Mouse (Mus musculus): ENCODE data around the gene Gpr19. TPM values are rescaled to one million over a fixed set of nuclear protein-coding genes. Genes with fewer than 3 reads are reported as not detected.

Gpr19 gene
- polyA plus RNA-seq, 1 experiment from 2014 or later = 9.1 TPM

DNA sequence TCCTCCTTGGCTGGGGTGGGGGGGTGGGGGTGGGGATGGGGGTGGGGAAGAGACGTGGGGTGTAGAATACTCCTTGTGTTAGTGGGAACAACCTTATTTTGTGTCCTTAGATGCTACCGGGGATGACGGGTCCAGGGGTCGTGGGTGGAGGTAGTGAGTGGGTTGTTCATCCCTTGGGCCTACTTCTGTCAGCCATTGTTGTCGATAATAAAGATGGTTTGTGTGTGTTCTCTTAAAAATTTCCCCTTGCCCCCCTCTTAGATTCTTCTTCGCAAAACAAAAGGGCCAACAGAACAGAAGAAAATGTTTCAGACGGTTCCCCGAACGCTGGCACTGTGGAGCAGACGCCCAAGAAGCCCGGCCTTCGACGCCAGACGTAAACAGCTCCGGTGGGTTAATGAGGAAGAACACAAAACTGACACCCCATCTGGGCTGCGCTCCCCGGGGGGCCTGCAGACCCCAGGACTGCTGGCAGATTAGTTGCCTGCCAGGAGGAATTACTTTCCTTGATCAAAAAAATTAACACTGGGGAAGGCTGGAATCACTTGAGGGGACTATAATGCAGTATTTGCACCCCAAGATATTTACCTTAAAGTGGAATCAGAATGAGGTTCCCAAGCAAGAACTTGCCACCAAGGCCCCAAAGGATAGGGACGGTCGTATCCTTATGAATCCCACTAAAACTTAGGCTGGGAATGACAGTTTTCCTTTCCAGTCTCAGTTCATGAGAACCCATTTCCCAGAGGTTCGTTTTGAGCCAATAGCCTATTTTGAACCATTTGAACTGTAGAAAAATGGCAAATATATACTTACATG lies 23.5 kb upstream of the Gpr19 start:
- no peak for ATAC-seq (ENCODE audit: insufficient number of reproducible peaks, insufficient read depth, low FRiP score, low read depth)
- WGBS = 6% methylated on average over 20 of the region's 20 CpGs
- Histone ChIP-seq H3K4me1 (ENCODE audit: control insufficient read depth in 2 of 2, insufficient read depth in 2 of 2, low read length in 2 of 2) (peaks cover 8 to 26% of the 10 kb centered on the region in 2 experiments), H3K9ac (ENCODE audit: low read length) (peak overlapping the region; percentile 98), H3K4me3 (ENCODE audit: control insufficient read depth in 1 of 2, insufficient read depth in 1 of 2, low read depth in 1 of 2, low read length in 2 of 2) (peak overlapping the region; percentile 81 to 92), H3K9me3 (ENCODE audit: control insufficient read depth, low read length) (no peaks in the 10 kb centered on the region), H3K36me3 (ENCODE audit: control insufficient read depth, insufficient read depth, low read length) (peaks cover 18% of the 10 kb centered on the region), H3K27me3 (ENCODE audit: control insufficient read depth, insufficient read depth, low read length) (no peaks in the 10 kb centered on the region), H3K4me2 (ENCODE audit: low read length) (peak overlapping the region; percentile 94), H3K27ac (replicated peaks in 1 of 2; ENCODE audit: control insufficient read depth in 1 of 2, insufficient read depth in 1 of 2, low read depth in 2 of 2, low read length in 2 of 2) (peak overlapping the region in 1 of 2 experiments; percentile 99; a peak in 1 of 4 replicates)

DNA sequence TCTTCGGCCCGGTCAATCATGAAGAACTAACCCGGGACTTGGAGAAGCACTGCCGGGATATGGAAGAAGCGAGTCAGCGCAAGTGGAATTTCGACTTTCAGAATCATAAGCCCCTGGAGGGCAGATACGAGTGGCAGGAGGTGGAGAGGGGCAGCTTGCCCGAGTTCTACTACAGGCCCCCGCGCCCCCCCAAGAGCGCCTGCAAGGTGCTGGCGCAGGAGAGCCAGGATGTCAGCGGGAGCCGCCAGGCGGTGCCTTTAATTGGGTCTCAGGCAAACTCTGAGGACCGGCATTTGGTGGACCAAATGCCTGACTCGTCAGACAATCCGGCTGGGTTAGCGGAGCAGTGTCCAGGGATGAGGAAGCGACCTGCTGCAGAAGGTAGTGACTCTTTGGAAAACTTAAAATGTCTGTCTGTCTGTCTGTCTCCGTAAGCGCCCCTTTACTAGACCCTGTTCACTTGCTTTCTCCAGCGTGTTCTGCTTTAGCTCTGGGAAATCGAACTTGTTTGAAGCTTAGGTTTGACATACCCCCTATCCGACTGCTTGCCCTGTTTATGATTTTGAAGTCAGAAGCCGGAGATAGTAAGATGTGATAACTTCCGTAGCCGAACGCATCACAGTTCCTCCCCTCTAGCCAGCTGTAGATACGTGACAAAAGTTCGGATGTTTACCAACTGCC lies 22.8 kb upstream of the Gpr19 start:
- Histone ChIP-seq H3K36me3 (ENCODE audit: control insufficient read depth, insufficient read depth, low read length) (peaks cover 18% of the 10 kb centered on the region), H3K4me1 (ENCODE audit: control insufficient read depth in 2 of 2, insufficient read depth in 2 of 2, low read length in 2 of 2) (peaks cover 8 to 30% of the 10 kb centered on the region in 2 experiments), H3K4me2 (ENCODE audit: low read length) (peak overlapping the region; percentile 94), H3K4me3 (ENCODE audit: control insufficient read depth in 1 of 2, insufficient read depth in 1 of 2, low read depth in 1 of 2, low read length in 2 of 2) (peak overlapping the region; percentile 81 to 92), H3K27me3 (ENCODE audit: control insufficient read depth, insufficient read depth, low read length) (no peaks in the 10 kb centered on the region), H3K9me3 (ENCODE audit: control insufficient read depth, low read length) (no peaks in the 10 kb centered on the region), H3K9ac (ENCODE audit: low read length) (peak overlapping the region; percentile 98), H3K27ac (replicated peaks in 1 of 2; ENCODE audit: control insufficient read depth in 1 of 2, insufficient read depth in 1 of 2, low read depth in 2 of 2, low read length in 2 of 2) (peak overlapping the region; percentile 97 to 99)
- WGBS = under 1% methylated on average over 32 of the region's 32 CpGs
- no peak for ATAC-seq (ENCODE audit: insufficient number of reproducible peaks, insufficient read depth, low FRiP score, low read depth)

DNA sequence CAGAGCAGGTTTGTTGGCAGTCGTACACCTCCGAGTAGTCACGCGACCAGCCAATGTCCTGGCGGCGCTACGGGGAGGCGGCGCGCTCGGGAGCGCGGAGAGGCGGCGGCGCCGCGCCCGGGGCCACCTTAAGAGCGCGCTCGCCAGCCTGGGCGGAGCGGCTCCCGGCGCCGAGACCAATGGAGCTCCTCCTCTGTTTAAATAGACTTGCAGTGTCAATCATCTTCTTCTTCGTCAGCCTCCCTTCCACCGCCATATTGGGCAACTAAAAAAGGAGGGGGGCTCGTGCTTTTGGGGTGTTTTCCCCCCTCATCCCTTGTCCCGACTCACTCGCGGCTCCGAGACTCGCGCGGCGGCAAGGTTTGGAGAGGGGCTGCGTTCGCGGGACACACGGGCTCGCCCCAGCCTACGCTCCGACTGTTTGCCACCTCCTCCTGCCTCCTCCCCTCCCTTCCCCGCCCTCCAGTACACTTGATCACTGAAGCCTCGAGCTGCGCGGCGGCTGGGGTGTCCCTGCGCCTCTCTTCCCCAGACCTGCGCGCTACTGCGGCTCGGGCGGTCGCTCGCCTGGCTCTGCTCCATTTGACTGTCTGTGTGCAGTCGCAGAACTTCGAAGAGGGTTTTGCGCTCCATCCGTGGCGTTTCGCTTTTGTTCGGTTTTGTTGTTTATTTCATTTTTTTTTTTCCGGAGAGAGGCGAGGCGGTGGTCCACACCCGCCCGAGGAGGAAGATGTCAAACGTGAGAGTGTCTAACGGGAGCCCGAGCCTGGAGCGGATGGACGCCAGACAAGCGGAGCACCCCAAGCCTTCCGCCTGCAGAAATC lies 22.0 kb upstream of the Gpr19 start, which contains the start of gene Cdkn1b:
Gene Cdkn1b (plus strand): TSS at position 212 of the 824 bp plus-strand sequence.
- peak within 1 kb of the TSS; percentile 94 for H3K4me2 ChIP-seq (ENCODE audit: low read length)
- peaks cover 8 to 30% of the 10 kb centered on the region in 2 experiments for H3K4me1 ChIP-seq (ENCODE audit: control insufficient read depth in 2 of 2, insufficient read depth in 2 of 2, low read length in 2 of 2)
- no peaks in the 10 kb centered on the region for H3K9me3 ChIP-seq (ENCODE audit: control insufficient read depth, low read length)
- peak within 1 kb of the TSS; percentile 98 for H3K9ac ChIP-seq (ENCODE audit: low read length)
- peak within 1 kb of the TSS; percentile 81 to 92 for H3K4me3 ChIP-seq (ENCODE audit: control insufficient read depth in 1 of 2, insufficient read depth in 1 of 2, low read depth in 1 of 2, low read length in 2 of 2)
- ATAC-seq (ENCODE audit: insufficient number of reproducible peaks, insufficient read depth, low FRiP score, low read depth) = peak; percentile 94
- peaks cover 18% of the 10 kb centered on the region for H3K36me3 ChIP-seq (ENCODE audit: control insufficient read depth, insufficient read depth, low read length)
- H3K27ac ChIP-seq (replicated peaks in 1 of 2; ENCODE audit: control insufficient read depth in 1 of 2, insufficient read depth in 1 of 2, low read depth in 2 of 2, low read length in 2 of 2) = peak within 1 kb of the TSS; percentile 97 to 99
- under 1% methylated on average over 77 of the region's 77 CpGs for WGBS
- H3K27me3 ChIP-seq (ENCODE audit: control insufficient read depth, insufficient read depth, low read length) = no peaks in the 10 kb centered on the region

DNA sequence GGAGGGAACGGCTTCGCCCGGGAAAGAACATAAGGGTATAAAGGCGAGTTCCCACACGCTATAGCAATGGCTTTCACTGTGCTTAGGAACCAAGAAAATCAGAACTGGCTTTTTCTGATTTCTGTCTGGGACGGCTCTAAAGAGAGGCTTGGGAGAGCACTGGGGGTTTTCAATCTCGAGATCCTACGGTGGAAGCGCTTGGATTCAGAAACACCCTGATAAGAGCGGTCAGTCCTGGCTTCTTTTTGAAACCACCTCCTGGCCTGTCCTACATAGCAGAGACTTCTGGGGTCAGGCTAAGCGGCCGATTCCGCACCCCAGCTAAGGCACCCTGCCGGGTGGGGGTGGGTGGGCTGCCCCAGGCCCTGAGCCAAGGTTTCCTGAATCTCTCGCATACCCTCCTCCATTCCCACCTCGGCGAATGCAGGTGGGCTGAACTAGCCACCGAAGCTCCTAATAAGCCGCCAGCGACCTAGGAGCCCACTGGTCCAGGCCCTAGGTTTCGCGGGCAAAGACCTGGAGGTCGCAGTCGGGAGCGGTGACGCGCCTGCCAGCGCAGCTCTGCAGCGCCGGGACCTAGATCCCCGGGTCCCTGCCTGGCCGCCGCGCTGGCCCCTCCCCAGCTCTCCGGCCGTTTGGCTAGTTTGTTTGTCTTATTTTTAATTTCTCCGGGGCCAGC lies 21.3 kb upstream of the Gpr19 start:
- Histone ChIP-seq H3K27me3 (ENCODE audit: control insufficient read depth, insufficient read depth, low read length) (no peaks in the 10 kb centered on the region), H3K4me1 (ENCODE audit: control insufficient read depth in 2 of 2, insufficient read depth in 2 of 2, low read length in 2 of 2) (peaks cover 8 to 30% of the 10 kb centered on the region in 2 experiments), H3K27ac (replicated peaks in 1 of 2; ENCODE audit: control insufficient read depth in 1 of 2, insufficient read depth in 1 of 2, low read depth in 2 of 2, low read length in 2 of 2) (peak overlapping the region; percentile 97 to 99), H3K36me3 (ENCODE audit: control insufficient read depth, insufficient read depth, low read length) (peaks cover 18% of the 10 kb centered on the region), H3K9me3 (ENCODE audit: control insufficient read depth, low read length) (no peaks in the 10 kb centered on the region), H3K4me3 (ENCODE audit: control insufficient read depth in 1 of 2, insufficient read depth in 1 of 2, low read depth in 1 of 2, low read length in 2 of 2) (peak overlapping the region; percentile 81 to 92), H3K4me2 (ENCODE audit: low read length) (peak overlapping the region; percentile 94), H3K9ac (ENCODE audit: low read length) (peak overlapping the region; percentile 98)
- 3% methylated on average over 37 of the region's 37 CpGs for WGBS
- ATAC-seq (ENCODE audit: insufficient number of reproducible peaks, insufficient read depth, low FRiP score, low read depth) = peak; percentile 24

DNA sequence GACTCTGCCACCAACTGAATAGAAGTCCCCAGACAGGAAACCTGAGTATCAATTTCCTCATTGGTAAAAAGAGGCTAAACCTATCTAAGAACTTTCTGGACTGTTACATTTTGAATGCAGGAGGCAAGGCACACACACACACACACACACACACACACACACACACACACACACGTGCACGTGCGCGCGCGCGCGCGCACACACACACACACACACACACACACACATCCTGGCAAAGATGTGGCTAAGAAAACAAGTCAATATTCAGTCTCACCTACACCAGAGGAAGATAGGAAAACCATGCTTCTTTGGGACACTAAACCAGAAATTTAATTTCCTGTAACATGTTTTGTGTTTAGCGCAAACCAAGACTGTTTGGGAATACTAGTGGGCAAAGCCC lies 20.4 kb upstream of the Gpr19 start:
- Histone ChIP-seq H3K4me3 (ENCODE audit: control insufficient read depth in 1 of 2, insufficient read depth in 1 of 2, low read depth in 1 of 2, low read length in 2 of 2) (no peak overlapping the region), H3K9ac (ENCODE audit: low read length) (peak overlapping the region; percentile 98; the same call in 1 of the 2 replicates), H3K4me2 (ENCODE audit: low read length) (peak overlapping the region; percentile 94), H3K4me1 (ENCODE audit: control insufficient read depth in 2 of 2, insufficient read depth in 2 of 2, low read length in 2 of 2) (peaks cover 8 to 29% of the 10 kb centered on the region in 2 experiments), H3K27ac (replicated peaks in 1 of 2; ENCODE audit: control insufficient read depth in 1 of 2, insufficient read depth in 1 of 2, low read depth in 2 of 2, low read length in 2 of 2) (peak overlapping the region in 1 of 2 experiments; percentile 99; a peak in 2 of 4 replicates), H3K9me3 (ENCODE audit: control insufficient read depth, low read length) (no peaks in the 10 kb centered on the region), H3K27me3 (ENCODE audit: control insufficient read depth, insufficient read depth, low read length) (no peaks in the 10 kb centered on the region), H3K36me3 (ENCODE audit: control insufficient read depth, insufficient read depth, low read length) (peaks cover 11% of the 10 kb centered on the region)
- 88% methylated on average over 10 of the region's 10 CpGs for WGBS
- ATAC-seq (ENCODE audit: insufficient number of reproducible peaks, insufficient read depth, low FRiP score, low read depth) = no peak

DNA sequence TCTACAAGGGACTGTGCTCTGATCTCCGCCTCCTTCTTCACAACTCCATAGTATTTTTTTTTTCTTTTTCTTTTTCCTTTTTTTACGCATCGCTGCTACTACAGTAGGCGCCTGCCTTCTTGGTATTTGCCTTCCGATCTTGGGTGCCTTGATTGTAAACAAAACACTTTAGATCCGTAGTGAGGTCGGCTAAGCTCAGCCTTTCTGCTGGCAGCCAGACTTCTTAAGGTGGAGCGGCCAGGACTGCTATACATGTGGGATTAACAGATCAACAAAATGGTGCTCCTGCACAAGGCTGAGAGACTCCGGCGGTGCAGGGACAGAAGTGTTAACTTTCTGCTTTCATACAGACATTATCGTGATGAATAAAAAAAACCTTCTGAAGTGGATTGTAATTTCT lies 18.7 kb upstream of the Gpr19 start:
- Histone ChIP-seq H3K36me3 (ENCODE audit: control insufficient read depth, insufficient read depth, low read length) (no peaks in the 10 kb centered on the region), H3K9me3 (ENCODE audit: control insufficient read depth, low read length) (no peaks in the 10 kb centered on the region), H3K4me1 (ENCODE audit: control insufficient read depth in 2 of 2, insufficient read depth in 2 of 2, low read length in 2 of 2) (peaks cover 8 to 14% of the 10 kb centered on the region in 2 experiments), H3K27me3 (ENCODE audit: control insufficient read depth, insufficient read depth, low read length) (no peaks in the 10 kb centered on the region), H3K27ac (replicated peaks in 1 of 2; ENCODE audit: control insufficient read depth in 1 of 2, insufficient read depth in 1 of 2, low read depth in 2 of 2, low read length in 2 of 2) (peak overlapping the region in 1 of 2 experiments; percentile 61; a peak in 3 of 4 replicates), H3K4me2 (ENCODE audit: low read length) (peak overlapping the region; percentile 75), H3K9ac (ENCODE audit: low read length) (peak overlapping the region; percentile 71), H3K4me3 (ENCODE audit: control insufficient read depth in 1 of 2, insufficient read depth in 1 of 2, low read depth in 1 of 2, low read length in 2 of 2) (peak overlapping the region; percentile 52 to 55)
- ATAC-seq (ENCODE audit: insufficient number of reproducible peaks, insufficient read depth, low FRiP score, low read depth) = no peak
- WGBS = 0% methylated on average over 11 of the region's 11 CpGs

Data from heart, embryonic 14.5 days (tissue).